Mouse (Mus musculus): ENCODE data around the gene Kcnab3. TPM values are rescaled to one million over a fixed set of nuclear protein-coding genes. Genes with fewer than 3 reads are reported as not detected.

Kcnab3 gene
- polyA plus RNA-seq, 1 experiment from 2014 or later = 5.1 TPM

GRCm38 (mm10) chr11:69373223-69373965 is 47.3 kb downstream of the Kcnab3 start:
- Histone ChIP-seq H3K36me3 (peaks cover 16% of the 10 kb centered on the region), H3K9ac (peak overlapping the region; percentile 35; the same call in 1 of the 2 replicates), H3K4me2 (0 out of 2 replicates have a peak overlapping the region, but pooled peaks have one; percentile 2), H3K4me1 (replicated peaks) (peaks cover 35% of the 10 kb centered on the region), H3K27ac (no peak overlapping the region), H3K27me3 (no peaks in the 10 kb centered on the region), H3K4me3 (no peak overlapping the region), H3K9me3 (no peaks in the 10 kb centered on the region)
- WGBS = 93% methylated on average over 16 of the region's 16 CpGs
- no peak for ATAC-seq (ENCODE audit: low FRiP score)

GRCm38 (mm10) chr11:69375646-69376045 is 49.6 kb downstream of the Kcnab3 start:
- peaks cover 29% of the 10 kb centered on the region for H3K4me1 ChIP-seq (replicated peaks)
- ATAC-seq (ENCODE audit: low FRiP score) = no peak
- H3K4me2 ChIP-seq = no peak overlapping the region
- no peak overlapping the region for H3K27ac ChIP-seq
- no peak overlapping the region for H3K4me3 ChIP-seq
- no peaks in the 10 kb centered on the region for H3K9me3 ChIP-seq
- no peak overlapping the region for H3K9ac ChIP-seq
- no peaks in the 10 kb centered on the region for H3K27me3 ChIP-seq
- 91% methylated on average over 4 of the region's 4 CpGs for WGBS
- peaks cover 22% of the 10 kb centered on the region for H3K36me3 ChIP-seq

GRCm38 (mm10) chr11:69377766-69378165 is 51.7 kb downstream of the Kcnab3 start:
- Histone ChIP-seq H3K9me3 (no peaks in the 10 kb centered on the region), H3K36me3 (peaks cover 21% of the 10 kb centered on the region), H3K27ac (no peak overlapping the region), H3K27me3 (no peaks in the 10 kb centered on the region), H3K4me3 (no peak overlapping the region), H3K4me1 (replicated peaks) (peaks cover 7% of the 10 kb centered on the region), H3K4me2 (no peak overlapping the region), H3K9ac (no peak overlapping the region)
- WGBS = 78% methylated on average over 3 of the region's 3 CpGs
- ATAC-seq (ENCODE audit: low FRiP score) = no peak

- no peaks in the 10 kb centered on the region for H3K4me1 ChIP-seq (replicated peaks)
- H3K9ac ChIP-seq = no peak overlapping the region
- WGBS = 92% methylated on average over 3 of the region's 3 CpGs
- H3K36me3 ChIP-seq = peaks cover 10% of the 10 kb centered on the region
- no peaks in the 10 kb centered on the region for H3K27me3 ChIP-seq
- H3K4me2 ChIP-seq = no peak overlapping the region
- H3K4me3 ChIP-seq = no peak overlapping the region
- no peak for ATAC-seq (ENCODE audit: low FRiP score)
- H3K27ac ChIP-seq = no peak overlapping the region
- no peaks in the 10 kb centered on the region for H3K9me3 ChIP-seq
Measured at GRCm38 (mm10) chr11:69379600-69379999, 53.5 kb downstream of the Kcnab3 start.

- ATAC-seq (ENCODE audit: low FRiP score) = no peak
- 84% methylated on average over 6 of the region's 6 CpGs for WGBS
Measured at GRCm38 (mm10) chr11:69381356-69381755, 55.3 kb downstream of the Kcnab3 start.

More at GRCm38 (mm10) chr11:69381356-69381755, 55.3 kb downstream of the Kcnab3 start:
- Histone ChIP-seq H3K4me1 (replicated peaks) (no peaks in the 10 kb centered on the region), H3K4me2 (no peak overlapping the region), H3K9me3 (no peaks in the 10 kb centered on the region), H3K27me3 (no peaks in the 10 kb centered on the region), H3K9ac (no peak overlapping the region), H3K4me3 (no peak overlapping the region), H3K36me3 (peaks cover 6% of the 10 kb centered on the region; the same call in 1 of the 2 replicates), H3K27ac (no peak overlapping the region)

Other genes starting within 250 kb of the Kcnab3 start
- gene Vamp2, start 237.8 kb upstream of the Kcnab3 start, polyA plus RNA-seq (2015; fragmentation: Nextera tagmentation; extraction: Ambion mirVana) = 217 and 227 TPM in 2 replicates
- gene Per1, start 231.0 kb upstream of the Kcnab3 start, polyA plus RNA-seq (2015; fragmentation: Nextera tagmentation; extraction: Ambion mirVana) = 7.4 and 9.4 TPM in 2 replicates
- gene Hes7, start 205.9 kb upstream of the Kcnab3 start, polyA plus RNA-seq (2015; fragmentation: Nextera tagmentation; extraction: Ambion mirVana) = 0.26 and 0.35 TPM in 2 replicates
- 0.13 and 0.25 TPM in 2 replicates for gene 9130213A22Rik, start 203.7 kb upstream of the Kcnab3 start, polyA plus RNA-seq (2015; fragmentation: Nextera tagmentation; extraction: Ambion mirVana)
- 0.71 and 1.3 TPM in 2 replicates for gene Aloxe3, start 200.4 kb upstream of the Kcnab3 start, polyA plus RNA-seq (2015; fragmentation: Nextera tagmentation; extraction: Ambion mirVana)
- gene Alox12b, start 169.3 kb upstream of the Kcnab3 start, polyA plus RNA-seq (2015; fragmentation: Nextera tagmentation; extraction: Ambion mirVana) = 0.29 and 0.31 TPM in 2 replicates
- 0.12 and 0.16 TPM in 2 replicates for gene Alox8, start 128.4 kb upstream of the Kcnab3 start, polyA plus RNA-seq (2015; fragmentation: Nextera tagmentation; extraction: Ambion mirVana)
- 0.21 and 0.30 TPM in 2 replicates for gene Gucy2e, start 89.2 kb upstream of the Kcnab3 start, polyA plus RNA-seq (2015; fragmentation: Nextera tagmentation; extraction: Ambion mirVana)
- 22.6 and 24.4 TPM in 2 replicates for gene Cntrob, start 2.5 kb upstream of the Kcnab3 start, polyA plus RNA-seq (2015; fragmentation: Nextera tagmentation; extraction: Ambion mirVana)
- gene Trappc1, start 2.3 kb upstream of the Kcnab3 start, polyA plus RNA-seq (2015; fragmentation: Nextera tagmentation; extraction: Ambion mirVana) = 204 and 210 TPM in 2 replicates
- 163 and 166 TPM in 2 replicates for gene Rnf227, start 14.2 kb downstream of the Kcnab3 start, polyA plus RNA-seq (2015; fragmentation: Nextera tagmentation; extraction: Ambion mirVana)
- gene Chd3, start 43.1 kb downstream of the Kcnab3 start, polyA plus RNA-seq (2015; fragmentation: Nextera tagmentation; extraction: Ambion mirVana) = 92.4 and 93.5 TPM in 2 replicates
- gene Naa38, start 69.2 kb downstream of the Kcnab3 start, polyA plus RNA-seq (2015; fragmentation: Nextera tagmentation; extraction: Ambion mirVana) = 103 and 105 TPM in 2 replicates
- gene Cyb5d1, start 69.4 kb downstream of the Kcnab3 start, polyA plus RNA-seq (2015; fragmentation: Nextera tagmentation; extraction: Ambion mirVana) = 34.9 and 35.5 TPM in 2 replicates
- 7.1 and 8.7 TPM in 2 replicates for gene Tmem88, start 72.0 kb downstream of the Kcnab3 start, polyA plus RNA-seq (2015; fragmentation: Nextera tagmentation; extraction: Ambion mirVana)
- 50.6 and 51.3 TPM in 2 replicates for gene Kdm6b, start 87.4 kb downstream of the Kcnab3 start, polyA plus RNA-seq (2015; fragmentation: Nextera tagmentation; extraction: Ambion mirVana)
- 2.1 and 2.7 TPM in 2 replicates for gene Dnah2, start 222.9 kb downstream of the Kcnab3 start, polyA plus RNA-seq (2015; fragmentation: Nextera tagmentation; extraction: Ambion mirVana)
- 90.1 and 92.0 TPM in 2 replicates for gene Efnb3, start 233.9 kb downstream of the Kcnab3 start, polyA plus RNA-seq (2015; fragmentation: Nextera tagmentation; extraction: Ambion mirVana)